Mouse (Mus musculus) frontal cortex, adult (tissue): ENCODE results near the gene Stim1.

Source experiments
- ATAC-seq: cut with Nextera tagmentation; 2 replicates; pipeline ENCODE4 v1.9.2; 2017; ENCODE audit warnings: mild to moderate bottlenecking, moderate library complexity, mixed read lengths; ENCODE audit not compliant: low TSS enrichment

Stim1 gene

GRCm38 (mm10) chr7:102302471-102302870, 34.9 kb downstream of the Stim1 start:
- no peak for ATAC-seq

- ATAC-seq = no peak
Observed at GRCm38 (mm10) chr7:102305596-102305995, 38.0 kb downstream of the Stim1 start.

- no peak for ATAC-seq
Observed at GRCm38 (mm10) chr7:102310266-102310665, 42.7 kb downstream of the Stim1 start.

DNA sequence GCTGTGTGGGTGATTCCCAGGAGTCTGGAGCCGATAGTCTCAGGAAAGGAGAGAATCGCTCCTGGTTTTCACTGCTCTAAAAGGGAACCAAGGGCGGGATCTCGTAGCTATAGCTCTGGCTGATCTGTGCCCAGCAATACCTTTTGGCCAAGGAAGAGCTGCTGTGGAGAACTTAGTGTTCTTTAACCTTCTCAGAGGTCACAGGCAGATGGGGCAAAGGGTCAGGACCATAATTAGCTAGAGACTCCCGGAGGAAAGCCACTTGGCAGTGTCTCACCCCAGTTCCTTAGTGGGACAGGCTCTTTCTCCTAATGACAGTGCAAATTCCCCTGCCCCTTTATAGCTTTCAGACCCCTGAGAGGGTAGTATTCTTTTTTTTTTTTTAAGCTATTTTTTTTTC, 43.2 kb downstream of the Stim1 start:
- no peak for ATAC-seq

DNA sequence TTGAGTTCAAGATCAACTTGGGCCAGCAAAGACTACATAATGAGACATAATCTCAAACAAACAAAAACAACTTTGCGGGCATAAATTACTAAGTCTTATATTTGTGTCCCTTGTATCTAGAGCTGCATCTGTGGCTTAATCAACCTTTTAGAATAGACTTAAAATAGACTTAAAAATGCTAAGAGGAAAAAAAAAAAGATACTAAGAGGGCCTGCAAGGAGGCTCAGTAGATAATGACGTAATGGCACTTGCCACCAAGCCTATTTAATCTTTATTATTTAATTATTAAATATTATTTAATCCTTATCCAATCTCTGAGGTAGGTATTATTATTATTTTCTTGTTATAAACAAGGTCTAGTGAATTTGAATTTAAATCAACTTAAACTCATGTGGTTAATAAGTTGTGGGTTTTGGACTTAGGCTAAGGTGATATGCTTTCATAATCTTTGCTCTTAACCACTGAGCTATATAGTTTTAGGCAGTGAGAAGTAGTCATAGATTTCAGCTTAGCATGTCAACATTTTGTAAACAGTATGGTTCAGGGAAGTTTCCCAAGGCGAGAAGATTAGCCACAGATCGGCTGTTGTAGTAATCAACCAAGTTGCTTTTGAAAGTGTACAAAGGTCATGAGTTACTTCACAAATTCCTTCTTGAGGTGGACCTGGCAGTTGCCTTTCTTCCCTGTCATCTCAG, 45.4 kb downstream of the Stim1 start:
- ATAC-seq = no peak

- no peak for ATAC-seq
Observed at GRCm38 (mm10) chr7:102313535-102313863, 45.9 kb downstream of the Stim1 start.

DNA sequence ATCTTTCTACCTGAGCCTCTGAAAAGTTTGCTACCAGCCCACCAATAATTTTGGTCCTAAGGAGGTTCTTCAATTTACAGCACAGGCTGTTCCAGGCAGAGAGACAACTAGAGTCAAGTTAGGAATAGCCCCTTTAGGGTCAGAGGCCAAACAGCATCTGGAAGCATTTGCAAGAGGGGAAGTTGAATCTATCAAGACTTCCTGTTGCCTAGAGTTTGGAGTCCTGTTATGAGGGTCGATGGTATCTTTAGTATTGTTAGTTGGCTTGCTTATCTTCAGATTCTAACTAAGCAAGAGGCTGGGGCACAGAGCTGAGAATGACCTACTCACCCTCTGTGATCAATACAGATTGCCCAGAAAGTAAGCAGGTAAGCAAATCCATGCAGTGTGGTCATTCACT, 46.5 kb downstream of the Stim1 start:
- no peak for ATAC-seq

DNA sequence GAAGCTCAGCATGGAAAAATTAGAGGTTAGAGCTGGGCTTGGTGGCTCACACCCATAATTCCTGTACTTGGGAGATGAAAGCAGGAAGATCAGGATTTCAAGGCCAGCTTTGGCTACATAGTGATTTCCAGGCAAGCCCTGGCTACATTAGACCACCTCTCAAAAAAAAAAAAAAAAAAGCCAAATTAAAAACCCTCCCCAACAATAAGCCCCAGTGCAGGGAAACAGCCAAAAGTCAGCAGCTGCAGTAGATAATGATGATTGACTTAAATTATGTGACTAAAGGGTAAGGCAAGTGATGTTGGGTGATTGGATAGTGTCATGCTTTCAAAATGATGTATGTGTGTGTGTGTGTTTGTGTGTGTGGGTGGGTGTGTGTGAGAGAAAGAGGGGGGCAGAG, 47.3 kb downstream of the Stim1 start:
- ATAC-seq = no peak

DNA sequence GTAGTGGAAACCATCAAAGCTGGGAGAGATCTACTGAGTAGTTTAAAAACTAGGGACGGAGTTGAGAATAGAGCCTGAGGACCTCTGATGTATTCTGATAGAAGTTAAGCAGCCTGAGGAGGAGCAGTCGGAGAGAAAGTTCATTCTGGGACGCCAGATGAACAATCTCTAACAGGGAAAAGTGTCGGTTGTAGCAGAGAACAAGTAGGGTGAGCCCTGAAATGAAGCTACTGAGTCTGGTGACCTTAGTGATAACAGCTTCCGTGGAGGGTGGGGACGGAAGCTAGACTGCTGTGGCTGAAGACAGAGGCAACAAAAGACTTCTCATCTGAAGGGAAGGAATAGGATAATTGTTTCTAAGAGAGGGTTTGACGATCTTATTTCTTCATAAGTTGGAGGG, 47.8 kb downstream of the Stim1 start:
- no peak for ATAC-seq

GRCm38 (mm10) chr7:102317583-102318168, 50.1 kb downstream of the Stim1 start:
- no peak for ATAC-seq

DNA sequence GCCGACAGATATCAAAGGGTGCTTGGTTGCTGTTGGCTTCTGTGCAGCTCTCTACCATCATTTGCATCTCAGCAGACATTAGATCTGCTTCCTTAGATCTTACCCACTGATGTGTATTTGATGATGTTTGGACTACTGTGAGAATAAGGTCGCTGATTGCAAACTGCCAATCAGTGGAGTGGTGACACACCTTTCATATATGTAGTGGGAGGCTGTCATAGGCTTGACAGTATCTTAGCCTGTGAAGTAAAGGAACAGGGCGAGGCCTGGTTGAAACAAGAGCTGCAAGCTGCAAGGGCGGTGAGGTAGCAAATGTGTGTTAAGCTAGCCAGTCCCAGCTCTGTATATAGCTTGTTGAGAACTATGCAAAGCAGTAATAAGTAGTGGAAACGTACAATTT, 54.5 kb downstream of the Stim1 start:
- ATAC-seq = no peak

- ATAC-seq = no peak
Observed at GRCm38 (mm10) chr7:102326323-102326722, 58.7 kb downstream of the Stim1 start.

- ATAC-seq = no peak
Observed at GRCm38 (mm10) chr7:102330270-102330669, 62.7 kb downstream of the Stim1 start.

GRCm38 (mm10) chr7:102331476-102331875, 63.9 kb downstream of the Stim1 start:
- peak; percentile 47; the same call in 1 of the 2 replicates for ATAC-seq

DNA sequence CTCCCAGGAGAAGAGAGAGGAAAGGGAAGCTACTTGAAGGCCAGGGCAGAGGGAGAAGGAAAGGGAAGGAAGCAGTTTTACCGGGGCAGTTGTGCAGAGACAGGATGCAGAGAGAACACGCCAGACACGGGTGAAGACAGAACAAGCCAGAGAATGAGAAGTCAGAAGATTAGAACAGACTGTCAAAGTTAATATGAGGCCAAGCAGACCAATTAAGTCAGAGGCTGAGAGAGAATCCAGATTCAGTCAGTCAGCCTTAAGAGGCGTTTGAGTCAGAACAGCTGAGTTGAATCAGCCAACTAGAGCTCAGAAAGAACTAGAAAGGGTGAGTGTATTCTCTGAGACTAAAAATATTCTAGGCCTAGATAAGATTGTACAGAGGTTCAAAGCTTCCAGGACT, 66.1 kb downstream of the Stim1 start:
- no peak for ATAC-seq

GRCm38 (mm10) chr7:102337326-102337725, 69.7 kb downstream of the Stim1 start:
- no peak for ATAC-seq

- no peak for ATAC-seq
Observed at GRCm38 (mm10) chr7:102337898-102338297, 70.3 kb downstream of the Stim1 start.

DNA sequence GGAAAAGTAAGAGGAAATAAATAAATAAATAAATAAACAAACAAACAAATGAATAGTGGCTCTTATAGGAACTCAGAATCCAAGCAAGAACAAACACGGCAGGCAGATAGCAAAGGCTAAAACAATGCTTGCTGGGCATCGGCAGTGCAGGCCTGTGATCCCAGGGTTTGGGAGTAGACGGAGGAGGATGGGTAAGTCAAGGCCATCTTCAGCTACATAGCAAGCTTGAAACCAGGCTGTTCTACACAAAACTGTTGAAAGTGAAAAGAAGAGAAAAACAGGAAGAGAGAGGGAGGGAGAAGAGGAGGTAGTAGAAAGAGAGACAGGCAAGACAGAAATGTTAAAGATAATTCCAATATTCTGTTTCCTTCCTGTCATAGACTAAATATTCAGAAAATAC, 71.3 kb downstream of the Stim1 start:
- ATAC-seq = no peak

DNA sequence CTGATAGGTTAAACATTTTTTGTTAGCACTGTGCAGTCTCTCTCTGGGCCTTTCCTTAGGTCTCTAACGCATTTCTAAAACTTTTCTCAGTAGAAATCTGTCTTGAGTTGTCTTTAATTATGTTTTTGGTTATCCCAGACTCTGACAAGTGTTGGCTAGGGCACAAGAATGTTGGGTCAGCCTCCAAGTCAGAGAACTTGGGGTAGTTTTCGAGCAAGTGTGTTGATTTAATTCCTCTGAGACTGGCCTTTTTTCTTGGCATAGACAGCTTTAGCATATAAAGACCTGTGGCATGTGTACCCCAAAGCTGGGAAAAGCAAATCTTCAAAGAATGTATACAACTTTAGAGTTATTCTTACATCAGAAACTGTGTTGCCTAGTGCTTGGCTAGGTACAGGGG, 78.3 kb downstream of the Stim1 start:
- ATAC-seq = no peak

DNA sequence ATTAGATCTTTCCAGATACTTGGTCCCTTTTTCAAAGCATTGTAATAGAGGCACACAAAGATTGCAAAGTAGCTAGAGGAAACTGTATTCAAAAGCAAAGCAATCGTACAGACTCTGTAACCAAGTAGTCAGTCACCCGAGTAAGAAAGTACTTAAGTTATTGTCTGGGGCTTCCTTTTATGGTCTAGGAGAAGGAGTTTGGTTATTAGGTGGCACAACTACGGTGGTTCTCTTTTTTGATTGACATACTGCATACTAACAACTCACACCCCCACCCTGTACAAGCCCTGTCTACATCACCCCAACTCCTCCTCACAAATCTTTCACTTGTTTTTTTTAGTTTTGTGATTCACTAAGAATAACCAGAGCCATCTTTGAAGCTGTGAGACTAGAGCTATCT, 79.7 kb downstream of the Stim1 start:
- no peak for ATAC-seq

GRCm38 (mm10) chr7:102348681-102349080, 81.1 kb downstream of the Stim1 start:
- no peak for ATAC-seq

DNA sequence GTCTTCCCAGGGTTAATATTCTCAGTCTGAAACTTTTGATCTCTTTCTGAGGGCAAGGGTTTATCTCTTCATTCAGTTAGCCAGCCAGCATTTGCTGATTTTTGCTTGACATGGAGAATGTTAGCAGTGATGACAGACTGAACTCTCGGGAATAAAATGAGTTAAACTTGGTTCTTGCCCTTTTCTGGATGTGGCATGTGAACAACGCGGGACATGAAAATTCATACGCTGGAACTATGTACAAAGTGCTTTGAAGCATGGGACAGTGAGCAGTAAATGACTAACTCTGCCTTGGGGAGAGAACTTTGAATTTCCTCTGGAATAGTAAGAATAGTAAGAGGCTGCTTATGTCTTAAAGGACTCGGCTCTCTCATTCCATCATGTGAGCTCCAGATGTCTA, 81.6 kb downstream of the Stim1 start:
- ATAC-seq = no peak

GRCm38 (mm10) chr7:102353420-102353819, 85.8 kb downstream of the Stim1 start:
- ATAC-seq = no peak

- ATAC-seq = no peak
Observed at GRCm38 (mm10) chr7:102358124-102358523, 90.5 kb downstream of the Stim1 start.
